In genomic region chr11:77893787-77894718, GRCm38 (mm10) we compare ENCODE assay signal across 8 mouse cellular contexts. TPM values are rescaled to one million over a fixed set of nuclear protein-coding genes. Genes with fewer than 3 reads are reported as not detected.
DNase-seq lines count a peak whose midpoint lies in the region; ATAC-seq lines count a peak whose summit lies in the region.

TSS of gene Pipox (minus strand) at chr11:77894096.

- DNase-seq in ZHBTc4 (ENCODE audit: low read depth, low spot score), result peak; percentile 99
- DNase-seq in cerebellum, postnatal 4 days (ENCODE audit: low spot score in 2 of 2), result peak; percentile 69 to 83
- DNase-seq in gastrocnemius, adult 18-20 months (ENCODE audit: low spot score), result peak; percentile 69
- peak; percentile 83 to 91 for DNase-seq in layer of hippocampus, postnatal 14 days (ENCODE audit: low spot score in 2 of 2)
- DNase-seq in retina, embryonic 14.5 days (ENCODE audit: low spot score), result peak; percentile 91
- DNase-seq in thymus, postnatal 4 days, result no peak

- H3K4me2 ChIP-seq in hindbrain, embryonic 12.5 days (replicated peaks), result peak within 1 kb of the TSS; percentile 29
- H3K4me2 ChIP-seq in lung, embryonic 15.5 days, result peak within 1 kb of the TSS; percentile 35

- no peaks in the 10 kb centered on the region for H3K36me3 ChIP-seq in hindbrain, embryonic 12.5 days
- H3K36me3 ChIP-seq in lung, embryonic 15.5 days, result no peaks in the 10 kb centered on the region

- no peaks in the 10 kb centered on the region for H3K9me3 ChIP-seq in hindbrain, embryonic 12.5 days (replicated peaks)
- H3K9me3 ChIP-seq in lung, embryonic 15.5 days, result no peaks in the 10 kb centered on the region

- peak within 1 kb of the TSS; percentile 88 for H3K27ac ChIP-seq in hindbrain, embryonic 12.5 days
- H3K27ac ChIP-seq in lung, embryonic 15.5 days, result peak within 1 kb of the TSS; percentile 82

- peaks cover 29% of the 10 kb centered on the region for H3K27me3 ChIP-seq in hindbrain, embryonic 12.5 days
- H3K27me3 ChIP-seq in lung, embryonic 15.5 days, result peaks cover 16% of the 10 kb centered on the region; the same call in 1 of the 2 replicates

- 9% methylated on average over 11 of the region's 11 CpGs for WGBS in hindbrain, embryonic 12.5 days
- WGBS in lung, embryonic 15.5 days, result 15% methylated on average over 11 of the region's 11 CpGs

- H3K9ac ChIP-seq in hindbrain, embryonic 12.5 days, result peak within 1 kb of the TSS; percentile 37; the same call in 1 of the 2 replicates
- no peak within 1 kb of the TSS for H3K9ac ChIP-seq in lung, embryonic 15.5 days

- peak; percentile 88 for ATAC-seq in hindbrain, embryonic 12.5 days (ENCODE audit: low FRiP score)
- peak; percentile 88 for ATAC-seq in lung, embryonic 15.5 days (ENCODE audit: borderline replicate concordance, extremely low read depth, low FRiP score, low TSS enrichment)

- peaks cover 75% of the 10 kb centered on the region for H3K4me1 ChIP-seq in hindbrain, embryonic 12.5 days
- H3K4me1 ChIP-seq in lung, embryonic 15.5 days, result peaks cover 38% of the 10 kb centered on the region

- H3K4me3 ChIP-seq in hindbrain, embryonic 12.5 days, result peak within 1 kb of the TSS; percentile 0; the same call in 1 of the 2 replicates
- H3K4me3 ChIP-seq in lung, embryonic 15.5 days, result no peak within 1 kb of the TSS

RNA-seq across cellular contexts. Expression of gene Pipox, which starts in this region (rescaled TPM):
- total RNA-seq in gastrocnemius, adult 18-20 months (2021), result not detected
- polyA plus RNA-seq in hindbrain, embryonic 12.5 days (2016; fragmentation: Nextera tagmentation; extraction: Ambion mirVana), result 5.0 and 7.1 TPM in 2 replicates
- total RNA-seq in layer of hippocampus, postnatal 14 days (2021), result 1 to 10 TPM in 1 of 2 experiments, under 1 TPM in 1; 0.88 to 1.4 TPM
- polyA plus RNA-seq in lung, embryonic 15.5 days (2015; fragmentation: Nextera tagmentation; extraction: Ambion mirVana), result 1.2 and 1.6 TPM in 2 replicates

Comparison
In these comparisons a context has a peak if more than half of its experiments do, and no peak if none do; other contexts are left out.
1. Peak in DNase-seq in gastrocnemius, adult 18-20 months; RNA of the gene not detected or under 1 TPM.